Mouse (Mus musculus) thymus, postnatal 10 days (tissue): ENCODE results near the gene A930004D18Rik.

ENCODE experiments used
- DNase-seq, 2 experiments: peaks; one replicate each; pipeline ENCODE4 v3.0.0; 2021; ENCODE audit warnings: low spot score in 2 of 2

A930004D18Rik gene

DNA sequence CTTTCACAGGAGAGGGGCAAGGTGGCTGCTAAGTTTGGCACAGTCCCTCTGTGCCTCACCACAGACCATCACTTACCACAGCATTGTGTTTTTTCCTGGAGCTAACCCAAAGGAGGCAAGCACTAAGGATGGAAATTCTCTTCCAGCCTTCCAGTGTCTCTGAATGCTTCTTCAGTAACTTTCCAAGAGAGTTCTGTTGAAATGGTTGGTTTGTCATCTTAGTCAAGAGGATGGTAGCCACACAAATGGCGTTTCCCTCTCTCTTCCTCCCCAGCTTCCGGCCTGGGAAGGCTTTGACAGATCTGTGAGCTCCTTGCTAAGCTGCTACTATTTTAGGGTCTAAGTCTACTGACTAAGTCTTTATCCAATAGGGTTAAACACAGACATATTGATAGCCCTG is at the start of gene A930004D18Rik:
A930004D18Rik (minus strand) TSS at position 247 of the 400 bp plus-strand sequence.
- DNase-seq: no peak

DNA sequence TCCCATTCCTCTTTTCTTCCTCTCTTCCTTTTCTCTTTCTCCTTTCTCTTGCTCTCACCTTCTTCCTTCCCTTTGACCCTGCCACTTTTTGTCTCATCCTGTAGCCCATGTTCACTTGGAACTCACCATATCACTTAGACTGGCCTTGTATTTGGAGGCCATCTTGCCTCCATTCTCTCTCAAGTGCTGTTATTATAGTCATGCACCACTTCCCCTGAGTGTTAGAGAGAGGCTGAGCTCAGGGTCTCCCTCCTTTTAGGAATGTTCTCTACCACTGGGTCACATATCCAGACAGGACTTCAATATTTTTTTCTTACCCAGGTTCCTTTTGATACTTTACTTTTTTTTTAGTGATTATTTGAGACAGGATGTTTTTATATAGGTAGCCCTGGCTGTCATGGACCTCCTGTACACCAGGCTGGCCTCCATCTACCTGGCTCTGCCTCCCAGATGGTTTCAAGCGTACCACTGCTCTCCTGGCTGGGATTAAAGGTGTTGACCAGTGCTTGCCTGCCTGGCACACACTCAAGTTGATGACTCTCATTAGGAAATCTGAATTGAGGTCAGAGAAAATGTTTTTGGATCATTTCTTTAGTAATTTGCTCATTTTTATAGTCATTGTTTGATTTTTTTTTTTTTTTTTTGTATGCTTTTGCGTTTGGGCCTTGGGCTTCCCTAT is 42.8 kb upstream of the A930004D18Rik start:
- no peak for DNase-seq

DNA sequence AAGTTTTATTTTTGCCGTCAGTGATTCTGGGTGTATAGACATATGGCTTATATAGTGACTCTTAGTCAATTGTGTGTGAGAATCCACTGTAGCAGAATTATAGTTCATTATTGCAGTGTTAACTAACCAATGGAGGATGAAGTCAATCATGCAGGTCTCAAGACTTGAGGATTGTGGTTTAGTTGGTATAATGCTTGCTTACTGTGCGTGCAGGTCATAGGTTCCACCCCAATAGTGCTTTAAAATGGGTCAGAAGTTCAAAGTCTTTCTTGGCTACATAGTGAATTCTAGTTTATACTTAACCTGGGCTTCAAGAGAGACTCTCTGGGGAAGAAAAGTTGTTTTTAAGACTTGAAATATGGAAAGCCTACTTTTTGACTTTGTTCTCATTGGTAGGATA is 34.4 kb upstream of the A930004D18Rik start:
- DNase-seq: no peak

- DNase-seq: no peak
Observed at GRCm38 (mm10) chr2:18068071-18068796, 30.7 kb upstream of the A930004D18Rik start.

GRCm38 (mm10) chr2:18066436-18066835 is 28.9 kb upstream of the A930004D18Rik start:
- DNase-seq: no peak

DNA sequence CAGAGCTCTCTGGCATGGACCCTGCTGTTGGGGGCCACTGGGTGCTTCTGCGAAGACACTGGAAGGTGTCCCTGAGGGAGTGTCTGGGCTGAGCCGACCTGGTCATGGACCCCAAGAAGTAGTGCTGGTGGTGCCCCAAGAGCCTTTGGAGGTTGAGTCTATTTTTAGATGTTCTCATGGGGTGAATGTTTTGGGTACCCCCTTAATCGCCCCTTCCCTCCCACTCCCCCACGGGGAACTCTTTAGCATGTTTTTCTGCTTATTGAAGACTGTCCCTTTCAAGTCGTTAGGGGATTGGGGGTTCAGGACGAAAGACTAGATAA is 28.1 kb upstream of the A930004D18Rik start:
- no peak for DNase-seq

DNA sequence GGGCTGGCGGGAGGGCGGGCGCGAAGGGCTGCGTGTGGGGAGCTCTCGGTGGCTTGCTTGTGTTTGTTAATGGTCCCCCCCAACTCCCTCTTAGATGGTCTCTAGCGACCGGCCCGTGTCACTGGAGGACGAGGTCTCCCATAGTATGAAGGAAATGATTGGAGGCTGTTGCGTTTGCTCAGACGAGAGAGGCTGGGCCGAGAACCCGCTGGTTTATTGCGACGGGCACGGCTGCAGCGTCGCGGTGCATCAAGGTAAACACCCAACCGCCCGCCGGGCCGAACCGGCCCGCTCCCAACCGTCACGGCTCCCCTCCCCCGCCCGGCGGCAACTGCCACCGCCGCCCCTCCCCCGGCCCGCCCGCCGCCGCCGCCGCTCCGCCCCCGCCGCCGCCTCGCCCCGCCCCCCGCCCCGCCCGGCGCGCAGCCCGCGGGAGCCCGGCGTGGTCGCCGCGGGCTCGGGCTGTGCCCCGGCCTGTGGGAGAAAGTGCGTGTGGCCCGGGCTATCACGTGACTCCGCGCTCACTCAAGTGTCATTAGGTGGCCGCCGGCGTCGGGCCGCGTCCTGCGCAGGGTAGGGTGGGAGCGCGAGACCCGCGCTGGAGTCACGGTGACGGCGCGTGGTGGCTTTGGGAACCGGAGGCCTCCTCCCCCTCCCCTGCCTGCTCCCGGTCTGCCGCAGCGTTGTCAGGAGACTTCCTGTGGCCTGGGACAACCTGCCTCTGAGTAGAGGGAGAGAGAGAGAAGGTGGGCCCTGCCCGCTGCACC is 27.6 kb upstream of the A930004D18Rik start:
- peak; percentile 66 to 74 for DNase-seq

GRCm38 (mm10) chr2:18064356-18064858 is 26.9 kb upstream of the A930004D18Rik start:
- DNase-seq: peak; percentile 91 to 94

DNA sequence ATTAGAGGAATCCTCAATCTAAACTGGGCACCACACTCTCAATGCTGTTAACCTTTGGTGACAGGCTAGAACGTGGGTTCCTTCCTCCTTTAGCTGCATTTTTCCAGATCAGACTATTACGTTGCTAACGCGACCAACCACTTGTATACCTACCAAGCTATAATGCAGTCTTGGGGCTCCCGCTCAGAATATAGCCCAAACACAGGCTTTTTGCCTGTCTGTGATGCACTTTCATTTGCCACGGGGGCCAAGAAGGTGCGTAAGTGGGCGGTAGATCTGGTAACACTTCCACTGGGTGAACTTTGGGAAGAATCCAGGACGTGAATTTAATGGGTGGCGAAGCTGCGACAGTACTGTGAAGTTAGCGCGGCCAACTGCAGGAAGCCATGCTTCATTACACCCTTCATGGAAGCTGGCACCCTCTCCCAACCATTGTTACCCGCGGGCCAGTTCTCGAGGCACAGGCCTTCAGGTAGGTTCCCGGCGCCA is 26.3 kb upstream of the A930004D18Rik start:
- no peak for DNase-seq

- no peak for DNase-seq
Observed at GRCm38 (mm10) chr2:18060396-18060795, 22.9 kb upstream of the A930004D18Rik start.

GRCm38 (mm10) chr2:18059891-18060290 is 22.4 kb upstream of the A930004D18Rik start:
- DNase-seq: no peak

DNA sequence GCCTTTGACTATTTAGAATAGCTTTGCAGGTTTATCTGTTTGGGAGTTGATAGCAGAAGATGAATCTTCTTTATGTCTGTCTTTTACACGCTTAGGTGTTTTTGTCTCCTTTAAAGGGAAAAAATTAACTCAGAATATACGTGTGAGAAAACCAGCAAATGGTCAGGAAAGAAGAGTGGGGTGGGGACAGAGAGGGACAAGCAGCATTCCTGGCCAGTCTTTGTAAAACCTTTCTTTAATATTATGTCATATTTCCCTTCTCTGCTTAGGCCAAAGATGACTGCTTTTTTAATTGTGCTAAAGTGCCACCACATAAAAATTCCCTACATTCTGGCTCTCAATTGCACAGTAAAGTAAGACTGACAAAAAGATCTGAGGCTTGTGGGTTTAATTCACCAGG is 21.5 kb upstream of the A930004D18Rik start:
- DNase-seq: no peak

GRCm38 (mm10) chr2:18058146-18058708 is 20.7 kb upstream of the A930004D18Rik start:
- DNase-seq: no peak

DNA sequence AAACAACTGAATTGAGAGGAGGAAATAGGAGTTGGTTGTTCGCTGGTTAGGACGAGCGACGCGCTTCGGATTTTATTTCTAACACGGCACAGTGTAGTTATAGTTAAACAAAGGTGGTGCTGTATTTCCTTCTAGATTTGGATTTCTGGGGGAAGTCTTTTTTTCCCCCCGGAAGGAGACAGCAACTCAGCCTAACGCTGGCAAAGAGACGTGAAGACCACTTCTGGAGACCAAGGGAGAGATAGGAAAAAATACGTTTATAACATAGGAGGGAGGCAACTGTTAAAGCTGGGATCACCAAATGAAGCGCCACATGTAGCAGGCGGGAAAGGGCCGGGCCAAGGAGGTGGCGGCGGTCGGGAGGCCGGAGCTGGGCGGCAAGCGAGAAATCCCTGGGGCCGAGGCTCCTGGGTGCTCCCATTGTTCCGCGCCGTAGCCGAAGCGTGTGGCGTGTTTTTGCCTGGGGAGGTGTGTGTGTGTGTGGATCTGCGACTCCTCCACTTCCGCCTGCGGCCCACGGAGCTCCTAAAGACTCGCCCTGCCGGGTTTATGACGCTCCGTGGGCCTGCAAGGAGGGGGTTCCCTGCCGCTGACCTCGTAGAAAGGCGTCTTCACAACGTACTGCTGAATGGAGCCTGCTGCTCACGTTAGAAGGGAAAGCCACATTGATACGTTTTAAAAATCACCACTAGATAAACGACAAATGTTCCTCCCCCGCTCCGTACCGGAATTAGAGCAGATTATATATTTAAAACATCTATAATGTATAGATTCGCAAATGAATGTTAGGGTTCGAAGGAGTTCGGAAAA is 20.0 kb upstream of the A930004D18Rik start:
- peak; percentile 51 to 59 for DNase-seq

DNA sequence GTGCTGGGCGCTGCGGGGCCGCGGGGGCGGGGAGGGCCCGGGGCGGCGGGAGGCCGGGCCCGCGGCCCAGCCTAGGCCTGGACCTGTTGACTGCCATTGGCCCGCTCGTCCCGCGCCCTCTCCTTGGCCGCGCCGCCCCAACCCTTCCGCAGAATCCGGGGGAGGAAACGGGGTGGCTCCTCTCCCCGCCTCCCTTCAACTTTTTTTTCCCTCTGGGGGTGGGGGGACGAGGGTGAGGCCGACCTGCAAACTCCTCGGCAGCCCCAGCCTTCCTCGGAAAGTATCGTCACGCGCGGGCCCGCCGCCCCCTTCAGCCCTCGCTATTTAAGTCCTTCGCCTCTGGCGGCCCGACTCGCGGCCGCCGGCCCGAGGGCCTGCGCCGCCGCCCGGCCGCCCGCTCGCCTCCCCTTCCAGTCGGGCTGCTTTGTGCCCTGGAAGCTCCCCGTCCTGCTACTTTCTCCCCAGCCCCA is 19.3 kb upstream of the A930004D18Rik start:
- DNase-seq: peak; percentile 89 to 94

- peak; percentile 92 to 95 for DNase-seq
Observed at GRCm38 (mm10) chr2:18055929-18056785, 18.6 kb upstream of the A930004D18Rik start.

- DNase-seq: no peak
Observed at GRCm38 (mm10) chr2:18055016-18055928, 17.7 kb upstream of the A930004D18Rik start, which contains the start of gene Mllt10. TSS of gene Mllt10 (plus strand) at chr2:18055237.

- no peak for DNase-seq
Observed at GRCm38 (mm10) chr2:18053951-18054530, 16.5 kb upstream of the A930004D18Rik start.
